Mouse (Mus musculus) Patski (cell line): ENCODE measurements around the gene Glipr1. TPM values are rescaled to one million over a fixed set of nuclear protein-coding genes. Genes with fewer than 3 reads are reported as not detected.
A peak's percentile ranks its signal among the peaks of the same experiment; 100 is the strongest.

Experiments used
- ATAC-seq: fragments of 100-300 bp; one replicate; pipeline ENCODE4 v1.8.0; 2021
- CTCF ChIA-PET: fragments of 350-600 bp; sonication (Branson Sonifier 250); formaldehyde crosslinking; loops from one replicate; lab custom pipeline; 2022; ENCODE audit warnings: inconsistent platforms; lab: Charles Lee
- POLR2A ChIA-PET: fragments of 350-600 bp; sonication (Branson Sonifier 250); formaldehyde crosslinking; loops from one replicate; lab custom pipeline; 2022; ENCODE audit warnings: antibody characterized with exemption, inconsistent platforms; lab: Charles Lee
- DNase-seq: peaks from one replicate; pipeline ENCODE4 v3.0.0-alpha.2; 2011; ENCODE audit warnings: low read depth, low spot score
- H3K27me3 ChIP-seq: fragments of 371-371 bp; one replicate; pipeline ENCODE4 v1.5.1; 2021
- CTCF ChIP-seq: fragments of 100-300 bp; IDR thresholded peaks from one replicate; pipeline ENCODE4 v1.5.1; 2021
- in situ Hi-C: fragments of 300-500 bp; cut with MboI; formaldehyde crosslinking; loops from 3 replicates; pipeline ENCODE4 v1.11.1; 2018; ENCODE audit warnings: low pct_unique_long_range_greater_than_20kb, mixed read lengths
- polyA plus RNA-seq: library from polyadenylated mRNA; unstranded; gene quantifications from one replicate; pipeline ENCODE4 v1.2.3, GENCODE M21; 2021

Glipr1 gene
- polyA plus RNA-seq, 1 experiment from 2014 or later = 81.1 TPM

DNA sequence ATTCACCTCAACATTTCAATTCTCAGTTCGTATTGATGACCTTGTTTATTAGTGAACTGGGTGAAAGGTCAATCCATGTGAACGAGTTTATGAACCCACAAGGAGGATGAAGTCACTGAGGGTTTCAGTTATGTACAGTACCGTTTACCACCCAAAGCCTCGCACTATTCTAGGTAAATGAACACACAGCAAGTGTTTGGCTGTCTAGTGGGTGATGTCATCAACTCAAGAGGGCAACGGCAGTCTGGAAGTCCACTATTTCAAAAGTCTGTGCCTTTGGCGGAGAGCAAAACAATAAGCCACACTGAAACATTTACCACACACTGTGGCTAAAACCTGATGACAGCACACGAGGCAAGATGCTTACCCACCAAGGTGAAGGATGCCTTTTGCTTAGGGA, 59.4 kb downstream of the Glipr1 start:
- ATAC-seq (no peak), DNase-seq (no peak)
- in situ Hi-C loops = no loop called here
- POLR2A ChIA-PET = no interaction called here
- no peak for TF ChIP-seq CTCF
- no peaks in the 10 kb centered on the region for H3K27me3 ChIP-seq
- CTCF ChIA-PET = no interaction called here

DNA sequence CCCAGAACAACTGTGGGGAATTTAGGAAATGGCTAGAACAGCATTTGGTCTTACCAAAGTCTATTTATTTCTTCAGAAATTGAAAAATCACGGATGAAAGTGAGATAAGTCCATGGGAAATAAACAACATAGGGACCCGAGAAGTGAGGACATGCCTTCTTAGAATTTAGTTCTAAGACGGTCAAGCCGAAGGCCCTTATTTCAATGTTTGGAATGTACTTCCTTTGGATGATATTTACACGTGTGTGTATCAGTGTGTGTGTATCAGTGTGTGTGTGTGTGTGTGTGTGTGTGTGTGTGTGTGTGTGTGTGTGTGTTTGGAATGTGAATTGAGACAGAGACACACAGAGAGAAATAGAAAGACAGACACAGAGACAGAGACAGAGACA, 65.3 kb downstream of the Glipr1 start:
- POLR2A ChIA-PET = no interaction called here
- ATAC-seq = no peak
- H3K27me3 ChIP-seq = no peaks in the 10 kb centered on the region
- CTCF ChIA-PET = interaction anchor here (1.0 kb wide), 1 partner anchor 12 kb away, joined by 3 read pairs; no protein-coding TSS in a partner anchor
- DNase-seq = no peak
- in situ Hi-C loops = no loop called here
- TF ChIP-seq CTCF = no peak

DNA sequence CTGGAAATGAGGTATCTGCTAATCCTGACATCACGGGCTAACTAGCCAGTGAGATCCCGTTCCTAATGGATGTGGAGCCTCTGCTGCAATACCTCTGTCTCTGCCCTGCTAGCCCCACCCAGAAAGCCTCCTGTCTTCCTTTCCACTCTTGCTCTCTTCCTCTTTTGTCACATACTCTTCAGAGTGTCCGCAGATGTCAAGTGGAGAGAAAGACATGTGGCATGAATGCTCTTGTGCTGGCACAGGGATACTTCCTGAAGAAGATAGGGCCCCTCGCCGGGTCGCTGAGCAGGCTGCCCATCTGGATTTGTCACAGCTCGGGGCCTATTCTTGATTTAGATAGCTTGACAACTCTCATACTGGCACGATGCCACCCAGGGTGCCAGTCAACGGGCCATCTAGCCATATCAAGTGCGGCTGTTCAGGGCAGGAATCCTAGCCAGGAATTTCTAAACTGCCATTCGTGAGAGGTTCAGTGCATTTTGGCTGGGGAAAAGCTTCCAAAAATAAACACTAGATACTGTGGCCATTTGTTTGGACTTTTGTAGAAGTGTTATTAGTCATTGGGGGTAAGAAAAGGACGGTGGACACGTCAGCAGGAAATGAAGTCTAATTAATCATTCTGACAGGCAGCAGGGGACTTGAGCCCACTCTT, 65.8 kb downstream of the Glipr1 start:
- ChIA-PET CTCF (interaction anchor here (1.0 to 1.2 kb wide), 2 partner anchors 11 to 20 kb away, joined by 3 read pairs; no protein-coding TSS in a partner anchor), POLR2A (no interaction called here)
- in situ Hi-C loops = no loop called here
- TF ChIP-seq CTCF = no peak
- H3K27me3 ChIP-seq = no peaks in the 10 kb centered on the region
- DNase-seq (peak; percentile 83), ATAC-seq (peak; percentile 84)

DNA sequence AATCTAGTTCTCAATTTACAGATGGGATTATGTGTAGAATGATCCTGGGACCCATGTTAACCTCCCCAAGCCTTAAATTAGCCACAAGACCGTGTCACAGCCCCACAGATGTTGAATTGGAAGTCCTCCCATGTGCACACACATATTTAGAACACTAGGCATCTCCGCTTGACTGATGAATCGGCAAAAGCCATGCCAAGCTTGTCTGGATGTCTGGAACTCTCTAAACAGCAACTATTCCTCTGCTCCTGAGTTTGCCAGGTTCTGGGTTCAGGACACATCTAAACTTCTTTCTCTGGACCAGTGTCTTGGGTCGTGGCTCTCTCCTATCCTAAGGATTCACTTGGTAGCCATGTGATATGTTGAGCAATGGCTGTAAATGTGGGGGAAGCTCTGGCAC, 66.4 kb downstream of the Glipr1 start:
- DNase-seq (no peak), ATAC-seq (peak; percentile 3)
- TF ChIP-seq CTCF = no peak
- H3K27me3 ChIP-seq = no peaks in the 10 kb centered on the region
- CTCF ChIA-PET = interaction anchor here (1.0 to 1.2 kb wide), 2 partner anchors 10 to 21 kb away, joined by 3 read pairs; no protein-coding TSS in a partner anchor
- POLR2A ChIA-PET = no interaction called here
- in situ Hi-C loops = no loop called here

Other genes starting within 250 kb of the Glipr1 start
- gene Krr1, start 30.0 kb downstream of the Glipr1 start, polyA plus RNA-seq = 37.9 TPM
- not detected for gene Glipr1l1, start 57.6 kb upstream of the Glipr1 start, polyA plus RNA-seq
- not detected for gene Glipr1l2, start 80.7 kb upstream of the Glipr1 start, polyA plus RNA-seq
- not detected for gene Glipr1l3, start 157.7 kb upstream of the Glipr1 start, polyA plus RNA-seq
- gene Caps2, start 161.0 kb upstream of the Glipr1 start, polyA plus RNA-seq = 5.9 TPM